Mouse (Mus musculus): ENCODE data around the gene Asb18.

DNA sequence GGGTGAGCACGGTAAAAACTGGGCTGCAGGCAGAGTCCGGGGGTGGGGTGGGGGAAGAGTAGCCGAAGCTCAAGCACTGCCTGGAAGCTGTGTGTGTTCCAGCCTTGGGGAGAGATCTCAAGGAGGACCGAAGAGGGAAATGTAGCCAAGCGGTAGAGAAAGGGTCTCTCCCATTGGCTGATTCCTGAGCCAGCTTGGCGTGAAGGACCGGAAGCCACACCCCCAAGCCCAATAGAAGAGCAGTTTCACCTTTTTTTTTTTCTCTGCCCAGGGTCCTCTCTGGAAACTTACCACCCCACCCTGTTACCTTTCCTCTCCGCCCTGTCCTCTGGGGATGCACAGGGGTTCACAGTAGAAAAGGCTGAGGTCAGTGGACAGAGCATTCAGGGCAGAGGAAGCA, 39.9 kb downstream of the Asb18 start:
- TF ChIP-seq CTCF (IDR thresholded peaks at IDR 0.05; ENCODE audit: low read depth, low read length): no peak
- TF ChIP-seq POLR2A (IDR thresholded peaks at IDR 0.05; ENCODE audit: insufficient read depth, low read length): no peak
- no peak for TF ChIP-seq EP300 (IDR thresholded peaks at IDR 0.05; ENCODE audit: insufficient read depth, low read depth, low read length)
